Mouse (Mus musculus): ENCODE data around the gene Krt23. TPM values are rescaled to one million over a fixed set of nuclear protein-coding genes. Genes with fewer than 3 reads are reported as not detected.

Krt23 gene
- polyA plus RNA-seq, 1 experiment from 2014 or later = not detected

GRCm38 (mm10) chr11:99491040-99491439, 1.9 kb downstream of the Krt23 start:
- DNase-seq (ENCODE audit: low spot score) (no peak), ATAC-seq (replicated peaks; ENCODE audit: low FRiP score) (no peak)
- no peaks in the 10 kb centered on the region for H3K4me1 ChIP-seq (replicated peaks; ENCODE audit: control insufficient read depth, insufficient read depth, low read length)
- no peak overlapping the region for H3K4me2 ChIP-seq (ENCODE audit: low read depth, low read length, severe bottlenecking)
- no peaks in the 10 kb centered on the region for H3K27me3 ChIP-seq (ENCODE audit: control insufficient read depth, insufficient read depth, low read length)
- no peak overlapping the region for H3K27ac ChIP-seq (ENCODE audit: low read depth, low read length)
- H3K9me3 ChIP-seq (ENCODE audit: control insufficient read depth, low read length) = no peaks in the 10 kb centered on the region
- H3K4me3 ChIP-seq (ENCODE audit: low read depth, low read length) = no peak overlapping the region
- no peak overlapping the region for H3K9ac ChIP-seq (ENCODE audit: low read length)
- no peaks in the 10 kb centered on the region for H3K36me3 ChIP-seq (ENCODE audit: control insufficient read depth, insufficient read depth, low read length)
- WGBS = 92% methylated on average over 8 of the region's 8 CpGs

- Histone ChIP-seq H3K4me2 (ENCODE audit: low read depth, low read length, severe bottlenecking) (no peak overlapping the region), H3K4me3 (ENCODE audit: low read depth, low read length) (no peak overlapping the region), H3K27ac (ENCODE audit: low read depth, low read length) (no peak overlapping the region), H3K4me1 (replicated peaks; ENCODE audit: control insufficient read depth, insufficient read depth, low read length) (no peaks in the 10 kb centered on the region), H3K9me3 (ENCODE audit: control insufficient read depth, low read length) (no peaks in the 10 kb centered on the region), H3K9ac (ENCODE audit: low read length) (no peak overlapping the region), H3K27me3 (ENCODE audit: control insufficient read depth, insufficient read depth, low read length) (no peaks in the 10 kb centered on the region), H3K36me3 (ENCODE audit: control insufficient read depth, insufficient read depth, low read length) (no peaks in the 10 kb centered on the region)
- DNase-seq (ENCODE audit: low spot score) = no peak
- ATAC-seq (replicated peaks; ENCODE audit: low FRiP score) = no peak
- 81% methylated on average over 4 of the region's 4 CpGs for WGBS
Observed at GRCm38 (mm10) chr11:99490624-99491023, 2.3 kb downstream of the Krt23 start.

- Histone ChIP-seq H3K4me3 (ENCODE audit: low read depth, low read length) (no peak overlapping the region), H3K27ac (ENCODE audit: low read depth, low read length) (no peak overlapping the region), H3K9ac (ENCODE audit: low read length) (no peak overlapping the region), H3K4me2 (ENCODE audit: low read depth, low read length, severe bottlenecking) (no peak overlapping the region), H3K36me3 (ENCODE audit: control insufficient read depth, insufficient read depth, low read length) (no peaks in the 10 kb centered on the region), H3K9me3 (ENCODE audit: control insufficient read depth, low read length) (no peaks in the 10 kb centered on the region), H3K4me1 (replicated peaks; ENCODE audit: control insufficient read depth, insufficient read depth, low read length) (no peaks in the 10 kb centered on the region), H3K27me3 (ENCODE audit: control insufficient read depth, insufficient read depth, low read length) (no peaks in the 10 kb centered on the region)
- DNase-seq (ENCODE audit: low spot score) (no peak), ATAC-seq (replicated peaks; ENCODE audit: low FRiP score) (no peak)
- WGBS = 34% methylated on average over 3 of the region's 3 CpGs
Observed at GRCm38 (mm10) chr11:99489233-99489632, 3.7 kb downstream of the Krt23 start.

GRCm38 (mm10) chr11:99474981-99475380, 18.0 kb downstream of the Krt23 start:
- WGBS = 88% methylated on average over 3 of the region's 3 CpGs

GRCm38 (mm10) chr11:99473433-99473832, 19.5 kb downstream of the Krt23 start:
- H3K4me3 ChIP-seq (ENCODE audit: low read depth, low read length) = no peak overlapping the region
- DNase-seq (ENCODE audit: low spot score) = no peak
- no peak overlapping the region for H3K4me2 ChIP-seq (ENCODE audit: low read depth, low read length, severe bottlenecking)
- 0 out of 2 replicates have a peak, but pooled peaks cover 1% of the 10 kb centered on the region for H3K4me1 ChIP-seq (replicated peaks; ENCODE audit: control insufficient read depth, insufficient read depth, low read length)
- H3K9ac ChIP-seq (ENCODE audit: low read length) = no peak overlapping the region
- H3K9me3 ChIP-seq (ENCODE audit: control insufficient read depth, low read length) = no peaks in the 10 kb centered on the region
- no peaks in the 10 kb centered on the region for H3K27me3 ChIP-seq (ENCODE audit: control insufficient read depth, insufficient read depth, low read length)
- WGBS = 85% methylated on average over 6 of the region's 6 CpGs
- no peaks in the 10 kb centered on the region for H3K36me3 ChIP-seq (ENCODE audit: control insufficient read depth, insufficient read depth, low read length)
- ATAC-seq (replicated peaks; ENCODE audit: low FRiP score) = no peak
- H3K27ac ChIP-seq (ENCODE audit: low read depth, low read length) = no peak overlapping the region

More at GRCm38 (mm10) chr11:99474981-99475380, 18.0 kb downstream of the Krt23 start:
- Histone ChIP-seq H3K4me3 (ENCODE audit: low read depth, low read length) (no peak overlapping the region), H3K4me1 (replicated peaks; ENCODE audit: control insufficient read depth, insufficient read depth, low read length) (0 out of 2 replicates have a peak, but pooled peaks cover 1% of the 10 kb centered on the region), H3K4me2 (ENCODE audit: low read depth, low read length, severe bottlenecking) (no peak overlapping the region), H3K9me3 (ENCODE audit: control insufficient read depth, low read length) (no peaks in the 10 kb centered on the region), H3K9ac (ENCODE audit: low read length) (no peak overlapping the region), H3K36me3 (ENCODE audit: control insufficient read depth, insufficient read depth, low read length) (no peaks in the 10 kb centered on the region), H3K27me3 (ENCODE audit: control insufficient read depth, insufficient read depth, low read length) (no peaks in the 10 kb centered on the region), H3K27ac (ENCODE audit: low read depth, low read length) (no peak overlapping the region)
- DNase-seq (ENCODE audit: low spot score) (no peak), ATAC-seq (replicated peaks; ENCODE audit: low FRiP score) (no peak)

GRCm38 (mm10) chr11:99472405-99472804, 20.5 kb downstream of the Krt23 start:
- Histone ChIP-seq H3K4me3 (ENCODE audit: low read depth, low read length) (no peak overlapping the region), H3K27me3 (ENCODE audit: control insufficient read depth, insufficient read depth, low read length) (no peaks in the 10 kb centered on the region), H3K27ac (ENCODE audit: low read depth, low read length) (no peak overlapping the region), H3K4me1 (replicated peaks; ENCODE audit: control insufficient read depth, insufficient read depth, low read length) (0 out of 2 replicates have a peak, but pooled peaks cover 1% of the 10 kb centered on the region), H3K4me2 (ENCODE audit: low read depth, low read length, severe bottlenecking) (no peak overlapping the region), H3K9ac (ENCODE audit: low read length) (no peak overlapping the region), H3K36me3 (ENCODE audit: control insufficient read depth, insufficient read depth, low read length) (no peaks in the 10 kb centered on the region), H3K9me3 (ENCODE audit: control insufficient read depth, low read length) (no peaks in the 10 kb centered on the region)
- DNase-seq (ENCODE audit: low spot score) (no peak), ATAC-seq (replicated peaks; ENCODE audit: low FRiP score) (no peak)
- WGBS = 85% methylated on average over 4 of the region's 4 CpGs

GRCm38 (mm10) chr11:99471946-99472345, 21.0 kb downstream of the Krt23 start:
- H3K27me3 ChIP-seq (ENCODE audit: control insufficient read depth, insufficient read depth, low read length) = no peaks in the 10 kb centered on the region
- no peak overlapping the region for H3K27ac ChIP-seq (ENCODE audit: low read depth, low read length)
- no peak for DNase-seq (ENCODE audit: low spot score)
- no peak for ATAC-seq (replicated peaks; ENCODE audit: low FRiP score)
- H3K36me3 ChIP-seq (ENCODE audit: control insufficient read depth, insufficient read depth, low read length) = no peaks in the 10 kb centered on the region
- no peak overlapping the region for H3K4me3 ChIP-seq (ENCODE audit: low read depth, low read length)
- H3K4me2 ChIP-seq (ENCODE audit: low read depth, low read length, severe bottlenecking) = no peak overlapping the region
- no peak overlapping the region for H3K9ac ChIP-seq (ENCODE audit: low read length)
- WGBS = 93% methylated on average over 6 of the region's 6 CpGs
- no peaks in the 10 kb centered on the region for H3K9me3 ChIP-seq (ENCODE audit: control insufficient read depth, low read length)
- 0 out of 2 replicates have a peak, but pooled peaks cover 1% of the 10 kb centered on the region for H3K4me1 ChIP-seq (replicated peaks; ENCODE audit: control insufficient read depth, insufficient read depth, low read length)

GRCm38 (mm10) chr11:99469228-99469627, 23.7 kb downstream of the Krt23 start:
- WGBS = 93% methylated on average over 4 of the region's 4 CpGs
- no peaks in the 10 kb centered on the region for H3K9me3 ChIP-seq (ENCODE audit: control insufficient read depth, low read length)
- ATAC-seq (replicated peaks; ENCODE audit: low FRiP score) (no peak), DNase-seq (ENCODE audit: low spot score) (no peak)
- no peaks in the 10 kb centered on the region for H3K27me3 ChIP-seq (ENCODE audit: control insufficient read depth, insufficient read depth, low read length)
- no peaks in the 10 kb centered on the region for H3K36me3 ChIP-seq (ENCODE audit: control insufficient read depth, insufficient read depth, low read length)
- H3K27ac ChIP-seq (ENCODE audit: low read depth, low read length) = no peak overlapping the region
- no peak overlapping the region for H3K4me2 ChIP-seq (ENCODE audit: low read depth, low read length, severe bottlenecking)
- H3K9ac ChIP-seq (ENCODE audit: low read length) = no peak overlapping the region
- 0 out of 2 replicates have a peak, but pooled peaks cover 1% of the 10 kb centered on the region for H3K4me1 ChIP-seq (replicated peaks; ENCODE audit: control insufficient read depth, insufficient read depth, low read length)
- H3K4me3 ChIP-seq (ENCODE audit: low read depth, low read length) = no peak overlapping the region

- no peaks in the 10 kb centered on the region for H3K9me3 ChIP-seq (ENCODE audit: control insufficient read depth, low read length)
- no peak overlapping the region for H3K4me2 ChIP-seq (ENCODE audit: low read depth, low read length, severe bottlenecking)
- no peak overlapping the region for H3K4me3 ChIP-seq (ENCODE audit: low read depth, low read length)
- no peaks in the 10 kb centered on the region for H3K36me3 ChIP-seq (ENCODE audit: control insufficient read depth, insufficient read depth, low read length)
- H3K27ac ChIP-seq (ENCODE audit: low read depth, low read length) = no peak overlapping the region
- DNase-seq (ENCODE audit: low spot score) (no peak), ATAC-seq (replicated peaks; ENCODE audit: low FRiP score) (no peak)
- no peaks in the 10 kb centered on the region for H3K27me3 ChIP-seq (ENCODE audit: control insufficient read depth, insufficient read depth, low read length)
- WGBS = 87% methylated on average over 11 of the region's 11 CpGs
- no peak overlapping the region for H3K9ac ChIP-seq (ENCODE audit: low read length)
- 0 out of 2 replicates have a peak, but pooled peaks cover 1% of the 10 kb centered on the region for H3K4me1 ChIP-seq (replicated peaks; ENCODE audit: control insufficient read depth, insufficient read depth, low read length)
Observed at GRCm38 (mm10) chr11:99468566-99468965, 24.4 kb downstream of the Krt23 start.
